Mouse (Mus musculus) ovary, adult 18-20 months (tissue): Measurements from ENCODE around the gene Pelo.

Source experiments
- DNase-seq: peaks from one replicate; pipeline ENCODE4 v3.0.0; 2022; ENCODE audit warnings: low spot score, mixed read lengths

Pelo gene

GRCm38 (mm10) chr13:115090069-115090976, at the start of gene Pelo:
Gene Pelo, minus strand, starts transcription at chr13:115090186.
- peak; percentile 92 for DNase-seq

- no peak for DNase-seq
These were observed 48.5 kb upstream of the Pelo start for GRCm38 (mm10) chr13:115138513-115138912.

- DNase-seq = no peak
These were observed 46.8 kb upstream of the Pelo start for GRCm38 (mm10) chr13:115136761-115137160.

GRCm38 (mm10) chr13:115132435-115132834, 42.4 kb upstream of the Pelo start:
- no peak for DNase-seq

GRCm38 (mm10) chr13:115131381-115131780, 41.4 kb upstream of the Pelo start:
- no peak for DNase-seq

- DNase-seq = no peak
These were observed 40.0 kb upstream of the Pelo start for GRCm38 (mm10) chr13:115130035-115130434.

- DNase-seq = no peak
These were observed 37.8 kb upstream of the Pelo start for GRCm38 (mm10) chr13:115127826-115128225.

GRCm38 (mm10) chr13:115126534-115126933, 36.5 kb upstream of the Pelo start:
- no peak for DNase-seq

GRCm38 (mm10) chr13:115125130-115125529, 35.1 kb upstream of the Pelo start:
- DNase-seq = no peak

GRCm38 (mm10) chr13:115124521-115124920, 34.5 kb upstream of the Pelo start:
- DNase-seq = no peak

- DNase-seq = no peak
These were observed 28.8 kb upstream of the Pelo start for GRCm38 (mm10) chr13:115118756-115119155.

GRCm38 (mm10) chr13:115118195-115118594, 28.2 kb upstream of the Pelo start:
- no peak for DNase-seq

- no peak for DNase-seq
These were observed 27.1 kb upstream of the Pelo start for GRCm38 (mm10) chr13:115116930-115117621.

GRCm38 (mm10) chr13:115109628-115110027, 19.6 kb upstream of the Pelo start:
- no peak for DNase-seq

- DNase-seq = no peak
These were observed 17.4 kb upstream of the Pelo start for GRCm38 (mm10) chr13:115107436-115107835.

- DNase-seq = no peak
These were observed 16.2 kb upstream of the Pelo start for GRCm38 (mm10) chr13:115106183-115106582.

- no peak for DNase-seq
These were observed 12.8 kb upstream of the Pelo start for GRCm38 (mm10) chr13:115102754-115103153.

GRCm38 (mm10) chr13:115101355-115102191, 11.6 kb upstream of the Pelo start, which contains the start of the genes Gm49395 and Itga1:
Gene Gm49395, minus strand, starts transcription at chr13:115101921.
Gene Itga1, minus strand, starts transcription at chr13:115101964.
- peak; percentile 67 for DNase-seq

GRCm38 (mm10) chr13:115100381-115101177, 10.6 kb upstream of the Pelo start:
- DNase-seq = no peak

- no peak for DNase-seq
These were observed 9.4 kb upstream of the Pelo start for GRCm38 (mm10) chr13:115099381-115099780.

- no peak for DNase-seq
These were observed 8.2 kb upstream of the Pelo start for GRCm38 (mm10) chr13:115098227-115098626.
